Mouse (Mus musculus) heart, embryonic 13.5 days (tissue): ENCODE data around the gene Stat3. TPM values are rescaled to one million over a fixed set of nuclear protein-coding genes. Genes with fewer than 3 reads are reported as not detected.

Source experiments
- ATAC-seq: fragments of 200-750 bp; cut with Nextera tagmentation; 2 replicates; pipeline ENCODE4 v1.8.0; 2017; ENCODE audit warnings: moderate TSS enrichment; ENCODE audit not compliant: insufficient number of reproducible peaks, low FRiP score, low TSS enrichment; ENCODE audit errors: extremely low read depth
- H3K27ac ChIP-seq: fragments of 300-500 bp; sonication (generic); replicated peaks from 2 replicates; pipeline ENCODE4 v1.5.1; 2015; ENCODE audit warnings: moderate library complexity, mild to moderate bottlenecking, inconsistent platforms
- H3K27me3 ChIP-seq: fragments of 300-500 bp; sonication (generic); replicated peaks from 2 replicates; pipeline ENCODE4 v1.6.1; 2015; ENCODE audit warnings: mild to moderate bottlenecking, inconsistent platforms
- H3K36me3 ChIP-seq: fragments of 300-500 bp; sonication (generic); 2 replicates; pipeline ENCODE4 v1.6.1; 2015; ENCODE audit warnings: mild to moderate bottlenecking, inconsistent platforms
- H3K4me1 ChIP-seq: fragments of 300-500 bp; sonication (generic); 2 replicates; pipeline ENCODE4 v1.6.1; 2015; ENCODE audit warnings: inconsistent platforms
- H3K4me2 ChIP-seq: fragments of 300-500 bp; sonication (generic); 2 replicates; pipeline ENCODE4 v1.6.1; 2015; ENCODE audit warnings: inconsistent platforms, mild to moderate bottlenecking, moderate library complexity
- H3K4me3 ChIP-seq: fragments of 300-500 bp; sonication (generic); 2 replicates; pipeline ENCODE4 v1.5.1; 2015; ENCODE audit warnings: moderate library complexity, mild to moderate bottlenecking, inconsistent platforms
- H3K9ac ChIP-seq: fragments of 300-500 bp; sonication (generic); 2 replicates; pipeline ENCODE4 v1.6.1; 2015; ENCODE audit warnings: inconsistent platforms, mild to moderate bottlenecking, moderate library complexity
- H3K9me3 ChIP-seq: fragments of 300-500 bp; sonication (generic); 2 replicates; pipeline ENCODE4 v1.6.1; 2016; ENCODE audit warnings: inconsistent platforms
- WGBS: fragments of 180-500 bp; shearing (Covaris S2); methylation state at CpG from one replicate; pipeline ENCODE4 v1.1.7; 2015; ENCODE audit warnings: mixed read lengths; 5-methylcytosine and 5-hydroxymethylcytosine counted together
- polyA plus RNA-seq: library from polyadenylated mRNA; unstranded; fragments of >200 nt; fragmentation: Nextera tagmentation; extraction: Ambion mirVana; gene quantifications from 2 replicates; pipeline ENCODE4 v1.2.1, GENCODE M21; 2015

The Stat3 gene
- polyA plus RNA-seq, 1 experiment from 2014 or later = 41.8 TPM

DNA sequence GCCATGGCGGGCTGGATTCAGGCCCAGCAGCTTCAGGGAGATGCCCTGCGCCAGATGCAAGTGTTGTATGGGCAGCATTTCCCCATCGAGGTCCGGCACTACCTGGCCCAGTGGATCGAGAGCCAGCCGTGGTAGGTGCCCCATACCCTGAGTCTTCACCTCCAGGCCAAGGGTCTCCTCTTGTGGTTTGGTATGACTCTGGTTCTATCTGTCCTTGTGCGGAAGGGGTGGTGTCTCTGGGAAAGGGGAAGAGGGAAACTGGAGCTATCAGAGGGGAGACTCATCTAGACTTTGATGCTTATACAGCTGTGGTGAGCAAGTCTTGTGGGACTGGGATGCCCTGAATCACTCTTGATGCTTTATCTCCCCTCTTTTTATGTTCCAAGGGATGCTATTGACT lies 78.0 kb downstream of the Stat3 start:
- H3K9me3 ChIP-seq = no peaks in the 10 kb centered on the region
- peaks cover 23% of the 10 kb centered on the region for H3K4me1 ChIP-seq
- H3K4me3 ChIP-seq = peak overlapping the region; percentile 65; the same call in 1 of the 2 replicates
- peak overlapping the region; percentile 86; the same call in 1 of the 2 replicates for H3K9ac ChIP-seq
- no peak overlapping the region for H3K27ac ChIP-seq
- peaks cover 33% of the 10 kb centered on the region for H3K27me3 ChIP-seq
- peaks cover 9% of the 10 kb centered on the region for H3K36me3 ChIP-seq
- H3K4me2 ChIP-seq = peak overlapping the region; percentile 88
- no peak for ATAC-seq
- 86% methylated on average over 7 of the region's 7 CpGs for WGBS

DNA sequence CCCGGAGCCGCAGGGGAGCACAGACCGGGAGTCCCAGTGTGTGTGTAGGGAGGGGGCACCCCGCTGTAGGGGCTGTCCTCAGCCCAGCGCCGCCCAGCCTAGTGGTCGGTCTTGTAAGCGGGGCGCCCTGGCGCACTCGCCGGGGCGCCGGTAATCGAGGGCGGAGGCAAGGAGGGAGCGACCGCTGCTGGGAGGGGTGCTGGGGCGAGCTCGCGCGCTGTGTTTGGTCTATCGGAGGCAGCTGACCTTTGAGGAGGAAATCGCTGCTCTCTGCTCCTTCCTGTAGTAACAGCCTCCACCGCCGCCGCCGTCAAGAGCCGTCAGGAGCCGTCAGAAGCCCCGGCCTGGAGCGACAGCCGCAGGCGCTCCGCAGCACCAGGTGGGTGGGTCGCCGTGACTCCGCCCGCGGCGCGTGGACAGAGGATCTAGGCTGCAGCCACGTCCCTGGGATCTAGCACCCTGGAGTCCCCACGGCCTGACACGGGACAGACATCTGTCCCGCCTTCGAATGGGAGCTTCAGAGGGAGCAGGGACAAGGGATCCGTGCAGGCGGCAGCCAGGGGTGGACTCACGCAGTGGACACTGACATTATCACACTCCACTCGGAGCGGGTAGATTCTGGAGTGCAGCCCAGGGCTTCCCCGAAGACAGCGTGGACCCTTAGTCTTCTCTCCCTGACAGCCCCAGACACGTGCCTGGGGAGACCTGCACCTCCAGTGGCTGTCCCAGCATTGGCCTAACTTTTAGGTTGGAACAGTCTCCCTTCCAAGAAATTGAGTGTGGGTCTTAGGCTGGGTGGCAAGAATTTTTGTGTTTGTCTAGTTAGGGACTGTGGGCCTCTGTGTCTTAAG lies 78.9 kb downstream of the Stat3 start:
- Histone ChIP-seq H3K4me1 (peaks cover 23% of the 10 kb centered on the region), H3K9ac (peak overlapping the region; percentile 86), H3K9me3 (no peaks in the 10 kb centered on the region), H3K4me2 (peak overlapping the region; percentile 88), H3K27me3 (peaks cover 42% of the 10 kb centered on the region), H3K4me3 (peak overlapping the region; percentile 65), H3K27ac (peak overlapping the region; percentile 43), H3K36me3 (peaks cover 6% of the 10 kb centered on the region)
- WGBS = under 1% methylated on average over 51 of the region's 55 CpGs
- peak; percentile 70 for ATAC-seq

DNA sequence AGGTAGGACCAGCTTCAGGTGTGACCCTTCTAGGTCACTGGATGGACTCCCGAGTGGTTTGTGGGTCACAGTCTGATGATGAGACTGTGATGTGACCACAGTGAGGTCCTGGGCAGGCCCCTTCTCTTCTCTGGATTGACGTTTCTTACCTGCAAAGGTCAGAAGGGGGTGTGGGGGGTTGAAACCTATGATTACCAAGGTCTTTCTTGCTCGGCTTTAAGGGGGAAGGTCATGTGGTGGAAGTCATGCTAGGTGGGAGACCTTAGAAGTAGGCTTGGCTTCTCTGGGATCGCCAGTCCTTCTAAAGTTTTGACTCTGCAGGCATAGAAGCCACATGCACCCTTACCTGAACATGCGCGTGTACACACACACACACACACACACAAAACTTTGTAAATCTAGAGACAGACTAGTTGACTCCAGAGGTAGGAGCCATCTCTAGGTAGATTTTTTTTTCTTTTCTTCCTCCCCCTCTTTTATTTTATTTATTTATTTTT lies 79.7 kb downstream of the Stat3 start:
- Histone ChIP-seq H3K4me1 (peaks cover 23% of the 10 kb centered on the region), H3K9me3 (no peaks in the 10 kb centered on the region), H3K27me3 (peaks cover 50% of the 10 kb centered on the region), H3K4me3 (peak overlapping the region; percentile 65), H3K4me2 (peak overlapping the region; percentile 88), H3K36me3 (0 out of 2 replicates have a peak, but pooled peaks cover 3% of the 10 kb centered on the region), H3K9ac (peak overlapping the region; percentile 86), H3K27ac (no peak overlapping the region)
- no peak for ATAC-seq
- WGBS = 49% methylated on average over 6 of the region's 6 CpGs

DNA sequence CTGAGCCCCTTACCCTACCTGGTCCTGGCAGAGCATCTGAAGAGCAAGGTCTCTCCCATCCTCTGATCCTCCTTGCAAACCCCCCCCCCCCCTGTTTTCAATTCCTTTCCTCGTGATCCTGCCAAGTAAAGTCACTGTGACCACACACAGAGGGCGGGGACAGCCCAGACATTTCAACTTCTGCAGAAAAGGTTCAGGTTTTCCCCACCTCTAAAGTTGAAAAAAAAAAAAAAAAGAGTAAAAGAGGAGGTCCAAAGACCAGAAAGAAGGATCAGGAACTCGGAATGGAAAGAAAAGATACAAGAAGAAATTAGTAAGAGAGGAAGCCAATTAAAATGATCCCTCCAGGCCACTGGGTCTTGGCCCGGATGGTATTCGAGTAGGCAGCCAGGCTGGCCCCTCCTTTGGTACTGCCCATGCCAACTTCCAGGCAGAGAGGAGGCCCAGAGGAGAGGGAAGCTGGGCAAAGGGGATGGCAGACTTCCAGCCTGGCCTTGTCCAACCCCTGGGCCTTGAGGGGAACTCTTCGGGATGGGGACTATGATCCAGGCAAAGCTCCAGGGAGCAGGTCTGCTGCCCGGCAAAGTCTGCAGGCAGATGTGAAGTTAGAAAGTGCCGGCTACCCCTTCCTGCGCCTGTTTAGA lies 80.3 kb downstream of the Stat3 start, which contains the start of gene Stat5a:
Gene Stat5a, plus strand, starts transcription at position 417 of the 644 bp plus-strand sequence.
- Histone ChIP-seq H3K4me1 (peaks cover 27% of the 10 kb centered on the region), H3K36me3 (0 out of 2 replicates have a peak, but pooled peaks cover 3% of the 10 kb centered on the region), H3K9me3 (no peaks in the 10 kb centered on the region), H3K4me3 (peak within 1 kb of the TSS; percentile 65), H3K27ac (peak within 1 kb of the TSS; percentile 43), H3K9ac (peak within 1 kb of the TSS; percentile 86), H3K4me2 (peak within 1 kb of the TSS; percentile 88), H3K27me3 (peaks cover 54% of the 10 kb centered on the region)
- 57% methylated on average over 9 of the region's 9 CpGs for WGBS
- ATAC-seq = no peak

DNA sequence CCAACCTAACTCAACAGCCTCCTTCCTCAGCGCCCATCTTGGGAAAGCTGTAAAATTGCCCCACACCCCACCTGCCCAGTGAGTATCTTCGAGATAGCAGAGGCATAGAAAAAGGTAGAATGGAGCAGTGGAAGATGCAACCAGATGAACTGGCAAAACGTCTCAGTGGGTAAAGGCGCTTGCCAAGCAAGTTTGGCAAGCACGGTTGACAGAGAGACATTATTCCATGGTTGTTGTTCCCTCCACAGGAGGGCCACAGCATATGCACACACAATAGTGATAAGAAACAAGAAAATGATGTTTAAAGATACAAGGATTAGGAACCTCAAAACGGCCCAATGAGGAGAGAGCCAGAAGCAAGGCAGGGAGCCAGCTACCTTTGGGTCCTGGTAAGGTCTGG lies 81.4 kb downstream of the Stat3 start:
- H3K9ac ChIP-seq = no peak overlapping the region
- H3K4me3 ChIP-seq = no peak overlapping the region
- no peaks in the 10 kb centered on the region for H3K36me3 ChIP-seq
- 65% methylated on average over 6 of the region's 6 CpGs for WGBS
- H3K4me1 ChIP-seq = peaks cover 29% of the 10 kb centered on the region
- no peak overlapping the region for H3K4me2 ChIP-seq
- no peaks in the 10 kb centered on the region for H3K9me3 ChIP-seq
- no peak overlapping the region for H3K27ac ChIP-seq
- ATAC-seq = no peak
- H3K27me3 ChIP-seq = peaks cover 63% of the 10 kb centered on the region

DNA sequence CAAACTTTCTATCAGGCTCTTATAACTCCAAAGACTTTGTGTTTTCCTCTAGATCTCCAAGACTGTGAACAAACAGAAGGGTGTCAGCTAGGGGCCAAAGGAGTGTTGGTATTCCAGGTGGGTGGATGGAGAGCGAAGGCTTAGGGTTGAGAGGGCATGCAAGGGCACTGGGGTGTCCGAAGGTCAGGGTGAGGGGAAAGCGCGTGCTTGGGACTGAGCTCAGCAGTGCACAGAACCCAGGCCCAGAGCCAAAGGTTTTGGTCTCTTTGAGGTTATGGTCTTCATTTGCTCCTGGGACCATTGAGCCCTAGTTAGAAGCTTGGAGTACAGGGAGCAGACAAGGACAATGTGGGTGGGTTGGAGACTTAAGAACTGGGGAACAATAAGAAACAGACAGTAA lies 84.2 kb downstream of the Stat3 start:
- no peaks in the 10 kb centered on the region for H3K9me3 ChIP-seq
- H3K27me3 ChIP-seq = peaks cover 69% of the 10 kb centered on the region
- peaks cover 22% of the 10 kb centered on the region for H3K4me1 ChIP-seq
- no peak overlapping the region for H3K9ac ChIP-seq
- H3K27ac ChIP-seq = no peak overlapping the region
- 80% methylated on average over 4 of the region's 4 CpGs for WGBS
- no peaks in the 10 kb centered on the region for H3K36me3 ChIP-seq
- ATAC-seq = no peak
- H3K4me2 ChIP-seq = no peak overlapping the region
- no peak overlapping the region for H3K4me3 ChIP-seq

DNA sequence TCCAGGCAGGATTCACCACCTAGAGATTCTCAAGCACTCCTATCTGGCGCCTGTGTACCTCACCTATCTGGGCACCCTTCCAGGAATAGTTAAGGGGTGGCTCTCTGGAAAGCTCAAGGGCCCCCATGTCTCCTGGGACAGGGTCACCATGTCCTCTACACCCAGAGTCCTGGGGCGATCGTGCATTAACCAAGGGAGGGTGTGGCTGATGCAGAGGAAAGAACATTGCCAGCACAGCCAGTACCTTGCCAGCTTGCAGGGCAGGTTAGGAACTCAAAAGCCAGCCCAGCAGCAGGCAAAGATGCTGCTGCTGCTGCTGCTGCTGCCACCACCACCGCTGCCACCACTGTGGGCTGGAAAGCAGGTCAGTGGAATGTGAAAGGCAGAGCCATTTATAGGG lies 85.1 kb downstream of the Stat3 start:
- H3K4me2 ChIP-seq = no peak overlapping the region
- peaks cover 18% of the 10 kb centered on the region for H3K4me1 ChIP-seq
- no peaks in the 10 kb centered on the region for H3K36me3 ChIP-seq
- peaks cover 67% of the 10 kb centered on the region for H3K27me3 ChIP-seq
- WGBS = 41% methylated on average over 4 of the region's 4 CpGs
- H3K9ac ChIP-seq = no peak overlapping the region; the same call in 1 of the 2 replicates
- no peak overlapping the region for H3K27ac ChIP-seq
- ATAC-seq = no peak
- no peak overlapping the region for H3K4me3 ChIP-seq
- no peaks in the 10 kb centered on the region for H3K9me3 ChIP-seq

DNA sequence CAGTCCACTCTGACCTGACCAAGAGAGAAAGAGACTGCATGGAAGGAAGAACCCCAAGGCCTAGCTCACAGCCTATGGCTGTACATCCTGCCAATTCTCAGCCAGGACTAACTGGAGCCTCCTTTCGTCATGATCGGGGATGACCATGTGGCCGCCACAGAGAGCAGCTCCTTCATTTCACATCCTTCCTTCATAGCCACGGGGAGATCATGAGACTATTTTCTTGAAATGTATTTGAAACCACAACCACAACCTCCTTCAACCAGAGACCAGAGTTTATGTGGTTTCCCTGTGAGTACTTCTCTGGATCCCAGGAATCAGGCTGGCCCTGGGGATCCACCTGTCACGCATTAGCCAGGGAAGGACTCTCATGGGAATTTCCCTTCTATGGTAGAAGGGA lies 86.3 kb downstream of the Stat3 start:
- ATAC-seq = no peak
- peaks cover 28% of the 10 kb centered on the region for H3K4me1 ChIP-seq
- H3K27ac ChIP-seq = no peak overlapping the region
- WGBS = 73% methylated on average over 5 of the region's 5 CpGs
- H3K4me2 ChIP-seq = no peak overlapping the region
- H3K27me3 ChIP-seq = peaks cover 58% of the 10 kb centered on the region
- no peak overlapping the region for H3K4me3 ChIP-seq
- H3K9ac ChIP-seq = no peak overlapping the region
- H3K9me3 ChIP-seq = no peaks in the 10 kb centered on the region
- no peaks in the 10 kb centered on the region for H3K36me3 ChIP-seq

DNA sequence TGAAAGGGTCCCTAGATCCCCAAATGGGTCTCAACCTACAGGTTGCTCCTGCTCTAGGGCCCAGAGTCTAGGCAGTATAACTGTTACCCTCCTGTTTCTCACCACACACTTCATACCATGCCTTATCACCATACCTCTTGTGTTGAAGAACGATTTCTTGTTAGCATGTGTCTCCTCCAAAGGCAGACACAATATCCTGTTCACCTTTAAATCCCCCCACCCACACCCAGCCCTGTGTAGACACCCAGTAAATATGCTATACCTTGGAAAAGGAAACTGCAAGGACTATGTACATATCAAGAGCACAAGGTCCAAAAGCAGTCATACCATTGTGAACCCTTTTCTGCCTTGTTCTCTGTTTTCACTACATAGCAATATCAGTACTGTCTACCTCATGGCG lies 87.3 kb downstream of the Stat3 start:
- Histone ChIP-seq H3K27me3 (peaks cover 51% of the 10 kb centered on the region), H3K36me3 (no peaks in the 10 kb centered on the region), H3K27ac (no peak overlapping the region), H3K4me3 (no peak overlapping the region), H3K4me1 (peaks cover 35% of the 10 kb centered on the region), H3K9me3 (no peaks in the 10 kb centered on the region), H3K4me2 (no peak overlapping the region), H3K9ac (no peak overlapping the region)
- 67% methylated on average over 2 of the region's 2 CpGs for WGBS
- no peak for ATAC-seq

DNA sequence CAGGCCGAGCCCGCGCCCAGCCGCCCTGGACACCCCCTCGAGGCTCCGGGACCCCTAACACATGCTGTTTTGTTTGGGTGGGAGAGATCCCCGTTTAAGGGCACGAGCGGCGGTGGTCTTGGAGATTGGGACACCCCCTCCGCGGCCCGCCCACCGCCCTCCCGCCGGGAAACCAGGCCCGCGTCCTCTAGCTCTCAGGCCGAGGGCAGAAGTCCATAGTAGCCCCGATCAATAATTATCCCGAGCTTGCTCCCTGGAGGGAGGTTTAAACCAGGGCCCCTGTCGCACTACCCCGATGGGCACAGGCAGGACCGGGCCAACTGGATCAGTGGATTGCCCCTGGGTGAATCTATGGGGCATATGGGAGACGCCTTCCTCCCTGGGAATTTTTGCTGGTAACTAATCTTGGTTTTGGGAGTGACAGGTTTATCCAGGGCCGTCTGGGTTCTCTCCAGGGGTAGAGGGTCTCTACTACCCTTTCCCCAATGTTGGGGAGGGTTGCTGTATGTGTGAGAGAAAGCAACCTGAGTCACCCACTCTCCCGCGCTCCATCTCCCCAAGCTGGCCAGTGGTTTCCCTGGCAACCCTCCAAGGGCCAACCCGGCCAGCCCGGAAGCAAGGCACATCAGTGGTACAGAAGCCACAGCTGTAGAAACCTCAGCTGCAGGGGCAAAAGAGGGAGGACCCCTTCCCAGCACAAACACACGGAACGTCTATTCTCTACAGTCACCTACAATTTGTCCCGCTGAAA lies 88.4 kb downstream of the Stat3 start:
- no peak for ATAC-seq
- peak overlapping the region; percentile 94 for H3K27ac ChIP-seq
- WGBS = 3% methylated on average over 31 of the region's 33 CpGs
- H3K9ac ChIP-seq = peak overlapping the region; percentile 99
- peaks cover 40% of the 10 kb centered on the region for H3K4me1 ChIP-seq
- H3K9me3 ChIP-seq = no peaks in the 10 kb centered on the region
- H3K27me3 ChIP-seq = peaks cover 40% of the 10 kb centered on the region
- H3K4me3 ChIP-seq = peak overlapping the region; percentile 94
- H3K36me3 ChIP-seq = no peaks in the 10 kb centered on the region
- H3K4me2 ChIP-seq = peak overlapping the region; percentile 92
